Mouse (Mus musculus) testis, adult 2 months (tissue): ENCODE measurements around the gene Alx1.

ENCODE experiments used
- CTCF ChIP-seq: fragments of 200-500 bp; IDR thresholded peaks from 2 replicates; pipeline ENCODE4 v1.5.1; 2012; ENCODE audit warnings: low read depth, mild to moderate bottlenecking, inconsistent platforms, low read length, moderate library complexity; ENCODE audit not compliant: control insufficient read depth, insufficient read depth, insufficient replicate concordance
- POLR2A ChIP-seq: fragments of 200-500 bp; IDR thresholded peaks from 2 replicates; pipeline ENCODE4 v1.6.1; 2012; ENCODE audit warnings: low read depth, mild to moderate bottlenecking, inconsistent platforms, low read length, moderate library complexity; ENCODE audit not compliant: control insufficient read depth

GRCm38 (mm10) chr10:102975106-102975505 lies 54.9 kb downstream of the Alx1 start:
- TF ChIP-seq CTCF = no peak
- TF ChIP-seq POLR2A = no peak
